Mouse (Mus musculus) megakaryocyte-erythroid progenitor cell, adult 5-6 weeks (primary cell): ENCODE results near the gene Epb41l3. TPM values are rescaled to one million over a fixed set of nuclear protein-coding genes. Genes with fewer than 3 reads are reported as not detected.

Source experiments
- ATAC-seq: replicated peaks from 2 replicates; pipeline ENCODE4 v1.8.0; 2016; ENCODE audit warnings: mild to moderate bottlenecking, inconsistent platforms; ENCODE audit not compliant: severe bottlenecking, poor library complexity, low FRiP score, low TSS enrichment
- total RNA-seq, 2 experiments: library from RNA; stranded (forward) in 1 of 2; stranded (reverse) in 1 of 2; fragments of 200-1000, 215-1000 nt in 1 of 2; fragments of >200 nt in 1 of 2; fragmentation: Nextera tagmentation in 1 of 2; gene quantifications; 2 replicates each; pipeline ENCODE4 v1.2.3; 2014 to 2017

Epb41l3 gene
- total RNA-seq, 2 experiments from 2014 or later, result 0.28 TPM; not detected in 1

DNA sequence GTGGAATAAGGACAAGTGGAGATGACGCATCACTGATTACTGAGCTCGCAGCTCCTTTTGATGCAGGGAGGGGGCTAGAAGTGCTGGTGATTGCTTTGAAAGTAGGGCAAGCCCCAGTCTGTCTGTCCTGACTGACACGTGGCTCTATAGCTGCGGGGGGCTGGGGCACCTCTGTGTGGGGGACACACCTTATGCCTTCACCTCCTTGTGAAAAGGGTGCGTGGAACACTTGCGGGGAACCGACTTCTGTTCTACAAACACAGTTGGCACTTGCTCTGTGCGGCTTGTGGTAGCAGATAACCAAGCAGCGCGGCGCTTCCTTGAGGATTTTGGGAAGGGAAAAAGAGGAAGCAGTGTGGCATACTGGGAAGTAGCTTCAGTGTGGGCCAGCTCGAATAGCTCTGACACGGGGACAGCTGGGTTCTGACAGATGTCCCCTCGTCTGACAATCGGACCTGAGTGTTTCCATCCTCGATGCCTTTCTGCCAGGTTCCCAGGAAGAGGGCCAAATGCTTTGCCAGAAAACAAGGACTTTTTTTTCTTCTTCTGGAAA is 101.5 kb downstream of the Epb41l3 start:
- ATAC-seq, result no peak

DNA sequence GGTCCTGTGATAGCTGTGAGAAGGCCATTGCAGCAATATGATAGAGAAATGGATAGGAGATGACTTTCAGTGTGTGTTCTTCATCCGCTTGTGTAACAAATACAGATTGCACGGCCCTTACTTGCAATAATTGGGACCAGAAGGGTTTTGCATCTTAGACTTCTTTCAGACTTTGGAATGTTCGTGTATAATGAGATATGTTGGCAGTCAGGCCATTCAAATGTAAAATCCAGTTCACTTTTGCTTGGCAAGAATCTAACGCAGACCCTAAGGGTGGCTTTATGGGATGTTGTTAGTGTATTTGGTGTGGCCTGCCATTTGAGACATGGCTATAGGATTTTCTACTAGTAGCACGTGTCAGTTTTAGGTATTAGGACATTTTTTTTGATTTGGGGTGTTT is 102.5 kb downstream of the Epb41l3 start:
- no peak for ATAC-seq

DNA sequence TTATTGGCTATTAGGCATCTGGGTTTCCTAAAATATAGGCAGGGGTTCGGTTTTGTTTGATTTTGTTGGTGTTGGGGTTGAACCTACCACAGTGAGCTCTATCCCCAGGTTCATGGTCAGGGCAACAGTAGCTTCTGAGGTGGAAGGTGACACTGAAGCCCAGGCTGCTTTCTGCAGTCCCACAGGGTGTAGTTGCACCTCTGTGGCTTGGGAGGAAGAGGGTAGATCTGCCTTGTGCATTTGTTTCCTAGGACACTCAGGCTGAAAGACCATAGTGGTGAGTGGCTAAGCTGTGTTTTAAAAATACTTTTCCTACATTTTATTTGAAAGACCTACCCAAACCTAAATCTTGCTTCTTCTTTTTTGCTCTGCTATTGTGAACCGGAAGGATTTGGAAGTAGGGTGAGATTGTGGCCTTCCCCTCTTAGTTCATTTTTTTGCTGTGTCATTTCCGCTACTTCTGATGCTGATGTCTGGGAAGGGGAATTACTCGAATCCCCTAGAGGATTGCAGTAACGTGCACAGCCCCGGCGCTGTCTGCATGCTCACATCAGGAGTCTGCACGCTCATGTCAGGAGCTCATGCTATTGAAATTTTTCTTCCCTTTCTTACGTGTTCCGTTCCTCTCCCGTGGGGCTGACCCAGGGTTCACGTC is 105.5 kb downstream of the Epb41l3 start:
- ATAC-seq, result 0 out of 2 replicates have a peak, but pooled peaks have one; percentile 22

DNA sequence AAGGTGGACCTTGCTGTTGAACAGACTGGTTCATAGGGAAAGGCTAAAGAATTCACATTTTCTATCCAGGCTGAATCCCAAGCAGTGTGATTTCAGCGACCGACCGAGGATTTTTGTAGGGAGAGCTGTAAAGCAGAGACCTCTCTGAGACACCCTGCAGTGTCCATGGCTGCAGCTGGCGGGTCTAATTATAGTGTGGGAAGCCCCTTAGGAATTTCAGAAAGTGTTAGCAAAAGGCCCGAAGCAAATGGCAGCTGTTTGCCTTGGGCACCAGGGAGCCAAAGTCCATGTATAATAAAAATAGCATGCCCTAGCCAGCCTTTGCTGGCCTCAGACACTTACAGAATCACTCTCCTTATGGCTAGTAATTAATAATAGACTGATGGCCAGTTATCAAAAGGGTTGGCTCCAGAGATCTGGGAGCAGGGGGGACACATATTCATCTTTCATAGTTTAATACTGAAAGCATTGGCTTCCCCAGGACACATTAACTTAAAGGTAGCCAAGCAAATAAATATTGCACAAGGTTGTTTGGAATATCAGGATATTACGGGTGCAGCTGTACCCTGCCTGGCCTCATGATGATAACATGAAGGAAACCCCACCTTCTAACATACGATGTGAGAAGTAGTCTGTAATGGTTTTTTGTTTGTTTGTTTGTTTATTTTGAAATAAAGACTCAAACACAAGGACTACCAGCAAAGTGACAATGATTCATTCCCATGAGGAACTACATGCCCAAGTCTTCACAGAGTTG is 106.3 kb downstream of the Epb41l3 start:
- no peak for ATAC-seq

DNA sequence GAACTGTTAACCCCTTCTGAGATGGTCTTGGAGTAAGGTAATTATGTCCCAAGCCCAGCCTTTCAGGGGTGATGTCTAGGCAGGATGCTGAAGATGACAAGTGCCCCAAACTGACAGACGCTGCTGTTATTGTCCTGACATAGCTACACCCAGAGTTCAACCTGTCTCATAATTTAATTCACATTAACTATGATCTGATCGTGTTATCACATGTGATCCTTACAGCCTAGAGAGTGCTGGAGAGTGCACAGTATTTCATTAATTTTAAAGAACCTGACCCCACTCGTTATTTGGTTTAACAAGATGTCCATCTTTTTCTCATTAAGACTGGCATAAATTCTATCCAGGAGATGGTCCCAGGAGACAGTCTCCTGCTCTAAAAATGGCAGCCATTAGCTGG is 112.3 kb downstream of the Epb41l3 start:
- ATAC-seq, result no peak

DNA sequence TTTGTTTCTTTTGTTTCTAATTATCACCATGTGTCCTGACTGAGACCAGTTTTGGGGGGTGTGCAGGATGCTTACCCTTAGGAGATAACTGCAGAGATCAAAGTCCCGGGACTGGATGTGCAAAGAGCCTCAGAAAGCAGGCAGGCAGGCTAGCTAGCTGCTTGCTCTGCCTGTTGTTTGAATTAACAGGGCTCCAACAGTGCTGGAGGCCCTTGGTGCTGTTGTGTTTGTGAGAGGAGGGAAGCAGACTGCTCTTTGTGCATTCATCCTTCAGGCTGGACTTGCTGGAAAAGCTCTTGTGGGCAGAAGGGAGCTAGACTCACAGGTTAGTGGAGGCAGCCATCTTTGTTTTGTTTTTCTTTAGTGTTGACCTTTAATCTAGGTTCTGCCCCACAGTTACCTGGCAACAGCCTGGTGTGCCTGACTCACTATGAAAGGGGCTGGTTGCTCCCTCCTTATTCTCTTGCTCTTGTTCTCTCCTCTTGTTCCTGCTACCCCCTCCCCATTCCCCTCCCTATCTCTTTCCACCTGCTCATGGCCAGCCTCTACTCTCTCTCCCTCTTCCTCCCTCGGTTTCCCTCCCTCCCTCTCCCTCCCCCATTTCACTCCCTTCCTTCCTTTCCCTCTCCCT is 117.5 kb downstream of the Epb41l3 start:
- no peak for ATAC-seq

DNA sequence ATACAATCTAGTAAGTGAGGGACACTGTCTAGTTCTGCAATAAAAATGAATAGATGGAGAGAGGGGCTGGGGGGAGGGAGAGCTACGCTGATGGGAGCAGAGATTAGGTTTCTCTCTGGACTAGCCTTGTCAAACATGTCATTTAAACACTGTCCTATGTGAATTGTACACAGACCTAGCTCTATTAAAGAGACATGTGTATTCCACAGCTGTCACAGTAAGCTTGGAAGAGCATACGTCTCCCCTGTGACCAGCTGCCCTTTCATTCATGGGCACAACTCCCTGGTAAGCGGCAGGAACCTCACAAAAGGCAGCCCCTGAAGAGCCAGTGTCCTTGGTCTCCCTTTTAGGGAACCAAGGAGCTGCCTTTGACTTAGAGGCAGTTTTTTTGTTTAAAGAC is 119.1 kb downstream of the Epb41l3 start:
- no peak for ATAC-seq

DNA sequence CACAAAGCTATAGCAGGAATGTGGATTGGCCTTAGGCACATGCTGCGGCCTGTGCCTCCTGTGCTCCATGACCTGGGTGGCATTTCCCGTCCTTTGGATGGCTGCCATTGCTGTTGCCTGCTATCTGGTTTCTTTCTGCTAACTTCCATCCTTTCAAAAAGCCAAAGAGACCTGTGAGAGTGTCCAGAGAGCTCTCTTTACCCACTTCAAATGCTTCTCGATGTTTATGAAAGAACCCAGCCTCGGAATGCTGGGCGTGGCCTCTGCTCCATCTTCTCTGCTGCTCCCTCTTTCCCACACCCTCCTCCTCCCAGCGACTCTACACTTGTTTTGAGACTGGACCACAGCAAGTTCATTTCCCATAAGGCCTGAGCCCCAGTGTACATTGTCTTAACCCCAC is 120.3 kb downstream of the Epb41l3 start:
- ATAC-seq, result no peak

DNA sequence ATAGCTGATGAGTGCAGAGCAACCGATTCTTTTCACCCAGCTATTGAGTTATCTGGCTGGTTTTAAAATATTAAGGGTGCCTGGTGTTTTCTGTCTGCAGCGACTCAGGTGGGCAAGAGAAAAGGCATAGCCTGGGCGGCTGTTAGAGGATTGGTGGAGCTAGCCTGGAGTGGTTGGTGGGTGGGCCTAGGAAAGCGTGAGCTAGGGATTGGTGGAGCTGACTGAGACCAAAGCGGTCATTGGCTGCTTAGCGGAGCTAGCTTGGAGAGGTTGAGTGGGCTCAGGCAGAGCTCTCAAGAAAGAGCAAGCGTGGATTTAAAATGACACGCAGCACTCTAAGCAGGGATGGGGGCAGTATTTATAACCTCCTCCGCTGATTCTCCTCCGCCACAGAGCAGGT is 121.2 kb downstream of the Epb41l3 start:
- ATAC-seq, result no peak

DNA sequence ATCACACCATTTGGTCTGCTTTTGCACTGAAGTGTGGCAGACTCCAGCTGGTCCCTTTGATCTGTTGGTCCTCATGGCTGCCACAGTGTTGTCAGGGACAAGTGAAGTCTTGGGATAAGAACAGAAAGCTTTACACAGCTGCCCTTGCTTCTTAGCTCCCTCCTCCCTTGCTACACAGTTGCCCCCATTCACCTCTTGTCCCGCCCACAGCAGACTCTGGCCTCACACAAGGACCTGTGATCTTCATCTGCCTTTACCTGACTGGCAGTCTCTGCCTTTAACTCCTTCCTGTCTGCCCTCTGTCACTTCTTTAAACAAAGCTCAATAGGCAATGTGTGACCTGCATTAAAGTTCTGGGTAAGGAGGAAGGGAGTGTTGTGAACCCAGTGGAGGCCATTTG is 123.3 kb downstream of the Epb41l3 start:
- ATAC-seq, result no peak

DNA sequence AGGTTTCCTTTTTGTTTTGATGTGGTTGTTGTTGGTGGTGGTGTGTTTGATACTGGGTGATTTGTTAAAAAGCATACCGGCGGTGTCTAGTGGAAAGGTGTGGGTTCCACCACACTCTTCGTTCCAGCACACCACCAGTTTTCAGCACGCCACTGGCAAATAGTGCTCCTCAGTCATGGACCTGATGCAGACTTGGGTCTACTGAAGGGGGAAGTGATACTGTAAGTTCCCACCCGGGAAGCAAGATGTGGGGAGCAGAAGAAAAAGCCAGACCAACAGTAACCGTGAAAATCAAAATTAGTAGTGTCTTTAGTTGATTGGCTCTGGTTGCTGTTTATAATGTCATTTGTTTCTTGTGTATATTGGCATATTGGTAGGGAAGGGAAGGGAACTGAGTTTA is 124.3 kb downstream of the Epb41l3 start:
- ATAC-seq, result no peak

DNA sequence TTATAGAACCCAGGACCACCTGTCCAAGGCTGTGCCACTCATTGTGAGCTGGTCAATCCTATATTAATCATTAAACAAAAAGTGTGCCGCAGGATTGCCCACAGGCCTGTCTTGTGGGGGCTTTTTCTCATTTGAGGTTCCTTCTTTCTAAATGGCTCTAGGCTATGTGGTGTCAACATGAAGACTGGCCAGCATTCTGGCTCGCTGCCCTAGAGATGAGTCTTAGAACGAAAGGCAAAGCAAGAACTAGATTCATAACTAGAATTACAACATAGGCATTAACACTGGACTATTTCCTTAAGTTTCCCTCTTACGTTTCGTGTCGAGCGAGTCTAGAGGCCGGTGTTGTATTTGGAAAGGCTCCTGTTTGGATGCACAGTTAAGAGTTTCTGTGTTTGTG is 125.5 kb downstream of the Epb41l3 start:
- ATAC-seq, result no peak

DNA sequence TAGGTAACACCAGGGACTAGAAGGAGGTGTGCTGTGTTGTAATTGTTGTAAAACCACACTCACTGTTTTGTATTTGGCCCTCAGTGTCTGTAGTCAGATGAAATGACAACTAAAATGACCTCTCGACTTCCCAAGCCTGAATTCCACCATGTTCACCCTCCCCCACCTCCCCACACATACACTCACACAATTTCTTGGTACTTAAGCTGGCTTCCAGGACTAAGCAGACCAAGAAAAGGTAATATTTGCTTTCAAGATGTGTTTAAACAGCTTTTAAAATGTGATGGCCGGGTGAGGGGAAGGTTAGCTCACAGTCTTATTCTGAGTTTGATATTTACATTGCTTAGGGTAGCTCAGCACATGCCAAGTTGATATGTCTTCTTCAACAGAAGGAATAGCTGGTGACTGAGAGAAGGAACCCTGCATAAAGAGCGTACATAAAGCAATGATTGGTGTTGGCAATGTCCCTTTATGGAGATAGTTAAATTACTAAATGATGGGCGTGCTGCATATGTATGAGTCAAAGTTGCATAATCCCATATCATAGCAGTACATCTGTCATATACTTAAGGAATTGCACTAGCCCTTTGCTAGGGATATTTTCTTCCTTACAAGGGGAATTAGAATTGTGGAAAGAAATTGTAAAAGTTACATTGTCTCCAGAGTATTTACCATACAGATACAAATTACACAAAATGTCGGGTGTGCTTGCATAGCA is 130.0 kb downstream of the Epb41l3 start:
- ATAC-seq, result no peak

DNA sequence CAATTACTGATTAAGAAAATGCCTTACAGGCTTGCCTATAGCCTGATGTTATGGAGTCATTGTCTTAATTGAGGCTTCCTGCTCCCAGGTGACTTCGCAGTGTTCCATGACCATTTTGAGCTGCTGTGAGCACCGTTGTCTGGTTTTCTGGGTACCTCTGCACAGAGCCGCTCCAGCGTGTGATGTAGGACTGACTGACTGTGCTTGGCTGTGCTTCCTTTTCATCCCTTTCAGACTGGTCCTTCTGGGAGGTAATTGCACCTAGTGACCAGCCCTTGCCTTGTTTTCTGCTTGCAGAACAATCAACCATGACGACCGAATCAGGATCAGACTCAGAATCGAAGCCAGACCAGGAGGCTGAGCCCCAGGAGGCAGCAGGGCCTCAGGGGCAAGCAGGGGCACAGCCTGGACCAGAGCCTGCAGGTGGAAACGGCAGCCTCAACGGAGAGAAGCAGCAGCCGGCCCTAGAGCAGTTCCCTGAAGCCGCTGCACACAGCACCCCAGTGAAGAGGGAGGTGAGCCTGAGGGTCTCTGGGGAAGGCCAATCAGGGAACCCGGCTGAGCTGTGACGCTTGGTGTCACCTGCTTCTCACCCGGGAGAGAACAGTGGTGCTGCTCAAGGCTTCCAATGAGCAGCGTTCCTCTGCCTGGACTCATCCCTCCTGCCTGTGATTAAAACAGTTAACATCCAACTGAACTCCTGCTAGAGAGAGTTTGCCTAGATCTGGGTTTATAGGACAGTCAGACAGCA is 132.3 kb downstream of the Epb41l3 start:
- ATAC-seq, result no peak

DNA sequence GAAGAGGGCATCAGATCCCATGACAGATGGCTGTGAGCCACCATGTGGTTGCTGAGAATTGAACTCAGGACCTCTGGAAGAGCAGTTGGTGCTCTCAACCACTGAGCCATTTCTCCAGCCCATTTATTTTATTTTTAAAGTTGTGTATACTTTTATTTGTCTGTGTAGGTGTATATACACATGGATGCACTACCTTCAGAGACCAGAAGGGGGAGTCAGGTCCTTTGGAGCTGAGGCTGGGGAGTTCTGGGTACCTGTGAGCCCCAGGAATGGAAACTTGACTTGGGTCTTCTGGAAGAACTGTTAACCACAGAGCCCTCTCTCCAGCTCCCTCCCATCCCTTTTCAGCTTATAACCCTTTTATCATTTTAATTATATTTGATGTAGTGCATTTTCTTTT is 135.6 kb downstream of the Epb41l3 start:
- ATAC-seq, result no peak

DNA sequence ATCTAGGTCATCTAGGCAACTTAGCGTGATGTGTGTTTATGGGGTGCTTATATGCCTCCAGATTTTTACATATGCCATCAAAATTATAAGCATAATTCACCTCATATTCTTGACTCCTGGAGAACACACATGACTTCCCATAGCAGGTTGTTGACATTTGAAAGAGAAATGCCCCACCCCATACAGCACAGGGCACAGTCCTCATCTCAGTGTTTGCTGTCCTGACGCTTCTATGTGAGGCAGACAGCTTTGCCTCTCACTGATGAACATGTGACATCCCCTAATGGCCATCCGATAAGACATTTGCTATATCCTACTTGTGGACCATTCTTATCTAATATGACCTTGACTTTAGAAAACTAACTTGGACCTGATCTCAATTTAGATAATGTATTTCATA is 140.6 kb downstream of the Epb41l3 start:
- no peak for ATAC-seq

DNA sequence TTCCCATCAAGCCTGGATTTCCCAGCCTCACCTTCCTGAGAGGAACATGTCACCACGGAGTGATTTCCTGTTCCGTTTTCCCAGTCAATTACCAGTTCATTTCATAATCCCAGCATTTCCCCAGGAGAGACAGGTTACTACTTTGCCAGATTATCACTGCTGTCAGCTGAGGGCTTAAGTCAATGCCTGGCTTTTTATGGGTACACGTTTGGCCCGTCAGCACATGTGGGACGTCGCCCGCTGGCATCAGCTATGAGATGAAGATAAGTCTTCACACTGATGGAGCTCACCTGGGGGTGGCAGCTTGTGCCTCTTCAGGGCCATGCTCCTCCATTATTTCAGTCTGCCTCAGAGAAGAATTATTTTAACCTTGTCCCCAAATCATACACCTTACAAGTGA is 145.4 kb downstream of the Epb41l3 start:
- ATAC-seq, result no peak

DNA sequence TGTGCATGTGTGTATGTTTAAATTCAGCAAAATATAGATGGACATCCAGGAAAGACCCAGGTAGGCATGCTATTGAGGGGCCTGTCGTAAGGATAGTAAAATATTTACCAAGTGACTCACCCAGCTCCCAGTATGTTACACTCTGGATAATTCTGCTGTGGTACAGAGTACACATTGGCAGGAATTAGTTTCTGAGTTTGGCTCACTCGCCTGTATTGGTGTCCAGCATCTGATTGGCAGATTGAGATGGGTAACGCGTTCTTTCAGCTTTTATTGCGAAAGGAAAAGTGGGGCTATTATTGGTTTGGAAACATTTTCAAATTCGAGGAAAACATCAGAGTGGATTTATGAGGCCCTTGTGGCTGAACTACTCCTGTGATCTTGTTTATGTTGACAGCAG is 145.9 kb downstream of the Epb41l3 start:
- ATAC-seq, result no peak

DNA sequence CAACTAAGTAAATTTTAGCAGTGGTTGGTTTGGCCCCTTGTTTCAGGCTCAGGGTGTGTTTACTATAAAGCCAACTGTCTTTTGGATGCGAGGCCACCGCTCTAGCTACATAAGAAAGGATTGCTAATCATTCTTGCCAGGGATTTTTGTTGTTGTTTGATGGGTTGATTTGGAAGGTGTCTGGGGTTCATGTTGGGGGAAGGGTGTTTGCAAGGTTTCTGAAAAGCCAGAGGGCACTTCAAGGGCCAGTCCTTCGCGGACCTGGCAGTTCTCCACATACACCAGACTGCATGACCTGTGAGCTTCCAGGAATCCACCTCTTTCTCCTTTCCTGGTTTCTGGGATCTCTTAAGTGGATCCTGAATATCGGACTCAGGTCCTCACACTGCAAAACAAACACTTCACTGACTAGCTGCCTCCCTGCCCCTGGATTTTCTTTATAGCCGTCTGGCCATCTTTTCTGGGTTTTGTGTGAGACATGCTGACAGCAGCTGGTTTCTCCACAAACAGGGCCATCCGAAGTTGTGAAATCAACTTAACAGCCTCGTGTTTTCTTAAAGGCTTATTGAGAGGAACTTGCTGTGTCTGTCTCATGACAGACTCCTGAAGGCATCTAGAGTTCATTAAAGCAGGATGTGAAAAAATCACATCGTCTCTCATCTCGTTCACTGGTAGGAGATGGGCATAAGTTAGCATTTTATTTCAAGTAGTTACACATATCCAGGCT is 146.6 kb downstream of the Epb41l3 start:
- no peak for ATAC-seq
